10 mouse cellular contexts compared by ENCODE assay signal in genomic region chr5:64360147-64360875, GRCm38 (mm10).
DNase-seq lines count a peak whose midpoint lies in the region; ATAC-seq and TF ChIP-seq lines count a peak whose summit lies in the region.
"Had no signal": no experiment of that assay in that cellular context is flagged by ENCODE, and none has a peak within 500 bp of the region (broad histone marks: within the 10 kb centered on the region; RNA-seq: fewer than 3 reads in every experiment).

No protein-coding gene starts in this region.

- intact Hi-C loops in left cerebral cortex, postnatal 25 days (cut with DNase I), result no loop called here

- no peak overlapping the region for H3K4me3 ChIP-seq in hindbrain, embryonic 10.5 days
- H3K4me3 ChIP-seq in hindbrain, embryonic 12.5 days, result no peak overlapping the region
- H3K4me3 ChIP-seq in G1E (ENCODE audit: low read depth, low read length), result peak overlapping the region; percentile 22; the same call in 1 of the 2 replicates
- no peak overlapping the region for H3K4me3 ChIP-seq in myocyte
- H3K4me3 ChIP-seq: heart, embryonic 12.5 days had no signal

- WGBS in hindbrain, embryonic 10.5 days, result 84% methylated on average over 8 of the region's 8 CpGs
- WGBS in hindbrain, embryonic 12.5 days, result 74% methylated on average over 8 of the region's 8 CpGs

- no peaks in the 10 kb centered on the region for H3K27me3 ChIP-seq in hindbrain, embryonic 10.5 days (ENCODE audit: insufficient read depth, poor library complexity, severe bottlenecking)
- no peaks in the 10 kb centered on the region for H3K27me3 ChIP-seq in hindbrain, embryonic 12.5 days
- H3K27me3 ChIP-seq in G1E (ENCODE audit: insufficient read depth, low read length) (no peaks in the 10 kb centered on the region; the same call in 1 of the 2 replicates), myocyte (ENCODE audit: control insufficient read depth, insufficient read depth, insufficient read length) (no peaks in the 10 kb centered on the region)
- H3K27me3 ChIP-seq: heart, embryonic 12.5 days had no signal

- no peaks in the 10 kb centered on the region for H3K9me3 ChIP-seq in hindbrain, embryonic 10.5 days
- no peaks in the 10 kb centered on the region; the same call in 1 of the 2 replicates for H3K9me3 ChIP-seq in hindbrain, embryonic 12.5 days (replicated peaks)
- peaks cover 5% of the 10 kb centered on the region for H3K9me3 ChIP-seq in G1E (replicated peaks)

- H3K79me2 ChIP-seq in myocyte (ENCODE audit: control insufficient read depth, insufficient read depth), result no peaks in the 10 kb centered on the region

- no peak overlapping the region for H3K9ac ChIP-seq in hindbrain, embryonic 12.5 days
- H3K9ac ChIP-seq: heart, embryonic 12.5 days had no signal

- no peak overlapping the region for H3K4me2 ChIP-seq in hindbrain, embryonic 12.5 days (replicated peaks)
- no peak overlapping the region for H3K4me2 ChIP-seq in myocyte (ENCODE audit: low read depth)
- H3K4me2 ChIP-seq: heart, embryonic 12.5 days had no signal

- peak overlapping the region; percentile 41; the same call in 1 of the 2 replicates for H3K27ac ChIP-seq in hindbrain, embryonic 10.5 days
- no peak overlapping the region for H3K27ac ChIP-seq in hindbrain, embryonic 12.5 days

- no peak overlapping the region for H3ac ChIP-seq in myocyte (ENCODE audit: control insufficient read depth, insufficient read length)

- no peak for DNase-seq in hindbrain, embryonic 10.5 days (ENCODE audit: low spot score)
- peak; percentile 60 for DNase-seq in G1E (ENCODE audit: low spot score)
- no peak for DNase-seq in adrenal gland, postnatal 14 days
- DNase-seq in adrenal gland, adult (ENCODE audit: inconsistent age in 2 of 2, low spot score in 1 of 2), result no peak
- no peak for DNase-seq in left cerebral cortex, postnatal 25 days (ENCODE audit: low spot score in 2 of 2)

- TF ChIP-seq CTCF in G1E (IDR thresholded peaks at IDR 0.05; ENCODE audit: low read depth, low read length), result no peak

- ATAC-seq in hindbrain, embryonic 12.5 days (ENCODE audit: low FRiP score), result no peak
- ATAC-seq in G1E (ENCODE audit: extremely low read depth, insufficient number of reproducible peaks, low FRiP score, poor library complexity, severe bottlenecking), result peak; percentile 89
- peak; percentile 99 for ATAC-seq in inflammation-experienced regulatory T-cells, adult 6 months
- ATAC-seq: midbrain, embryonic 16.5 days had no signal

- no peak for TF ChIP-seq POLR2A in myocyte (IDR thresholded peaks at IDR 0.05; ENCODE audit: insufficient read length, low read depth)

- H3K4me1 ChIP-seq in hindbrain, embryonic 10.5 days (replicated peaks), result peaks cover 43% of the 10 kb centered on the region
- H3K4me1 ChIP-seq in hindbrain, embryonic 12.5 days, result peaks cover 16% of the 10 kb centered on the region
- H3K4me1 ChIP-seq in G1E (ENCODE audit: insufficient read depth, low read depth, low read length), result peaks cover 63% of the 10 kb centered on the region

- no peaks in the 10 kb centered on the region for H3K36me3 ChIP-seq in hindbrain, embryonic 10.5 days
- H3K36me3 ChIP-seq in hindbrain, embryonic 12.5 days, result no peaks in the 10 kb centered on the region
- H3K36me3 ChIP-seq in G1E (replicated peaks) (no peaks in the 10 kb centered on the region), myocyte (ENCODE audit: control insufficient read depth, insufficient read depth) (no peaks in the 10 kb centered on the region)
- H3K36me3 ChIP-seq: heart, embryonic 12.5 days had no signal

TF ChIP-seq in myocyte, 11 proteins besides CTCF, POLR2A, EP300 and RAD21:
- TF ChIP-seq MAX (IDR thresholded peaks at IDR 0.05; ENCODE audit: low read depth), result no peak
- peak in 2 of 3 experiments; percentile 40 to 69 for TF ChIP-seq MYOG (IDR thresholded peaks at IDR 0.05; ENCODE audit: control insufficient read depth in 1 of 3, insufficient read depth in 1 of 3, insufficient read length in 2 of 3, low read depth in 2 of 3)
- peak in 1 of 3 experiments; percentile 65 for TF ChIP-seq MYOD1 (IDR thresholded peaks at IDR 0.05; ENCODE audit: control insufficient read depth in 1 of 3, insufficient read length in 2 of 3, low read depth in 2 of 3)
- peak; percentile 85 for TF ChIP-seq USF1 (IDR thresholded peaks at IDR 0.05; ENCODE audit: low read depth)
- no peak for TF ChIP-seq E2F4 (IDR thresholded peaks at IDR 0.05; ENCODE audit: insufficient read depth)
TF ChIP-seq in myocyte: peak in this region for 3.
